9 mouse cellular contexts compared by ENCODE assay signal in genomic region chr13:21752356-21752755, GRCm38 (mm10). TPM values are rescaled to one million over a fixed set of nuclear protein-coding genes. Genes with fewer than 3 reads are reported as not detected.
DNase-seq lines count a peak whose midpoint lies in the region; ATAC-seq and TF ChIP-seq lines count a peak whose summit lies in the region.
"Had no signal": no experiment of that assay in that cellular context is flagged by ENCODE, and none has a peak within 500 bp of the region (broad histone marks: within the 10 kb centered on the region; RNA-seq: fewer than 3 reads in every experiment).

No protein-coding gene starts in this region.

- 50% methylated on average over 3 of the region's 3 CpGs for WGBS in hindbrain, embryonic 10.5 days
- WGBS in hindbrain, embryonic 16.5 days: 50% methylated on average over 3 of the region's 3 CpGs
- WGBS in forebrain, embryonic 12.5 days: 44% methylated on average over 3 of the region's 3 CpGs
- 43% methylated on average over 3 of the region's 3 CpGs for WGBS in liver, postnatal 0 days (ENCODE audit: insufficient replicate concordance)

- no peak overlapping the region for H3K9ac ChIP-seq in hindbrain, embryonic 16.5 days (ENCODE audit: low read depth, low read length)
- peak overlapping the region; percentile 33; the same call in 1 of the 2 replicates for H3K9ac ChIP-seq in forebrain, embryonic 12.5 days
- peak overlapping the region; percentile 78 for H3K9ac ChIP-seq in liver, postnatal 0 days (replicated peaks)

- peak; percentile 28 for DNase-seq in hindbrain, embryonic 10.5 days (ENCODE audit: low spot score)
- peak; percentile 60 for DNase-seq in ES-CJ7 (ENCODE audit: low read depth, low spot score)
- DNase-seq in liver, postnatal 0 days: peak; percentile 34
- DNase-seq in left cerebral cortex, adult 11 months (ENCODE audit: low spot score): no peak
- DNase-seq in gastrocnemius, postnatal 14 days: no peak
- DNase-seq in ovary, postnatal 36 days (ENCODE audit: low spot score): no peak
- DNase-seq: kidney, adult 9 months had no signal

- H3K27ac ChIP-seq in hindbrain, embryonic 10.5 days: peak overlapping the region; percentile 95
- H3K27ac ChIP-seq in hindbrain, embryonic 16.5 days (ENCODE audit: low read depth, low read length): no peak overlapping the region
- peak overlapping the region; percentile 97 for H3K27ac ChIP-seq in forebrain, embryonic 12.5 days
- H3K27ac ChIP-seq in liver, postnatal 0 days (ENCODE audit: low read depth): peak overlapping the region; percentile 98

- no peaks in the 10 kb centered on the region for H3K36me3 ChIP-seq in hindbrain, embryonic 10.5 days
- H3K36me3 ChIP-seq in hindbrain, embryonic 16.5 days (ENCODE audit: control insufficient read depth, insufficient read depth, low read length): no peaks in the 10 kb centered on the region
- H3K36me3 ChIP-seq in forebrain, embryonic 12.5 days (replicated peaks): no peaks in the 10 kb centered on the region
- H3K36me3 ChIP-seq in liver, postnatal 0 days (replicated peaks; ENCODE audit: insufficient read depth, low read length): peaks cover 3% of the 10 kb centered on the region; the same call in 1 of the 2 replicates

- H3K4me2 ChIP-seq in hindbrain, embryonic 16.5 days (ENCODE audit: low read length): no peak overlapping the region
- H3K4me2 ChIP-seq in forebrain, embryonic 12.5 days: peak overlapping the region; percentile 63
- peak overlapping the region; percentile 67 for H3K4me2 ChIP-seq in liver, postnatal 0 days (ENCODE audit: low read depth, low read length)

- peak overlapping the region; percentile 54 for H3K4me3 ChIP-seq in hindbrain, embryonic 10.5 days
- no peak overlapping the region for H3K4me3 ChIP-seq in hindbrain, embryonic 16.5 days (ENCODE audit: low read length)
- no peak overlapping the region for H3K4me3 ChIP-seq in forebrain, embryonic 12.5 days (replicated peaks)
- peak overlapping the region; percentile 46 for H3K4me3 ChIP-seq in liver, postnatal 0 days (ENCODE audit: low read depth, low read length)

- no peak for TF ChIP-seq EP300 in liver, postnatal 0 days (IDR thresholded peaks at IDR 0.05; ENCODE audit: low read depth)

- H3K4me1 ChIP-seq in hindbrain, embryonic 10.5 days (replicated peaks): peaks cover 60% of the 10 kb centered on the region
- peaks cover 18% of the 10 kb centered on the region for H3K4me1 ChIP-seq in hindbrain, embryonic 16.5 days (ENCODE audit: control insufficient read depth, insufficient read depth, low read depth, low read length)
- H3K4me1 ChIP-seq in forebrain, embryonic 12.5 days: peaks cover 36% of the 10 kb centered on the region
- peaks cover 17% of the 10 kb centered on the region for H3K4me1 ChIP-seq in liver, postnatal 0 days (ENCODE audit: insufficient read depth)

- H3K9me3 ChIP-seq in hindbrain, embryonic 10.5 days: no peaks in the 10 kb centered on the region
- no peaks in the 10 kb centered on the region for H3K9me3 ChIP-seq in hindbrain, embryonic 16.5 days (ENCODE audit: control insufficient read depth, low read length)
- H3K9me3 ChIP-seq in forebrain, embryonic 12.5 days: no peaks in the 10 kb centered on the region
- no peaks in the 10 kb centered on the region for H3K9me3 ChIP-seq in liver, postnatal 0 days (ENCODE audit: low read length)

- no peak for ATAC-seq in hindbrain, embryonic 16.5 days
- ATAC-seq in forebrain, embryonic 12.5 days (ENCODE audit: low FRiP score): no peak
- no peak for ATAC-seq in liver, postnatal 0 days

- intact Hi-C loops in gastrocnemius, postnatal 14 days (cut with DNase I; ENCODE audit: low total_unique reads): no loop called here

- TF ChIP-seq CTCF in liver, postnatal 0 days (IDR thresholded peaks at IDR 0.05; ENCODE audit: low read depth): no peak

- no peaks in the 10 kb centered on the region for H3K27me3 ChIP-seq in hindbrain, embryonic 10.5 days (ENCODE audit: insufficient read depth, poor library complexity, severe bottlenecking)
- no peaks in the 10 kb centered on the region for H3K27me3 ChIP-seq in hindbrain, embryonic 16.5 days (replicated peaks; ENCODE audit: control insufficient read depth, insufficient read depth, low read length)
- H3K27me3 ChIP-seq in forebrain, embryonic 12.5 days: no peaks in the 10 kb centered on the region
- no peaks in the 10 kb centered on the region for H3K27me3 ChIP-seq in liver, postnatal 0 days (ENCODE audit: insufficient read depth, low read length)

RNA-seq across cellular contexts. Expression of gene Hist1h2ak, which starts 1.3 kb away (rescaled TPM):
- polyA plus RNA-seq in hindbrain, embryonic 10.5 days (2016; fragmentation: Nextera tagmentation; extraction: Ambion mirVana): 14.0 and 21.0 TPM in 2 replicates
- polyA plus RNA-seq in hindbrain, embryonic 16.5 days (2015; fragmentation: Nextera tagmentation; extraction: Ambion mirVana): 3.3 and 4.8 TPM in 2 replicates
- 34.1 and 37.7 TPM in 2 replicates for polyA plus RNA-seq in forebrain, embryonic 12.5 days (2016; fragmentation: Nextera tagmentation; extraction: Ambion mirVana)
- polyA plus RNA-seq in liver, postnatal 0 days (2015; fragmentation: Nextera tagmentation; extraction: Ambion mirVana): 44.2 and 62.3 TPM in 2 replicates
- total RNA-seq in gastrocnemius, postnatal 14 days (2021): 10 to 100 TPM; 29.4 to 33.4 TPM

RNA-seq across cellular contexts. Expression of gene Hist1h2bn, which starts 1.6 kb away (rescaled TPM):
- 1.0 and 3.4 TPM in 2 replicates for polyA plus RNA-seq in hindbrain, embryonic 10.5 days (2016; fragmentation: Nextera tagmentation; extraction: Ambion mirVana)
- polyA plus RNA-seq in hindbrain, embryonic 16.5 days (2015; fragmentation: Nextera tagmentation; extraction: Ambion mirVana): not detected in 2 replicates
- 4.9 and 5.2 TPM in 2 replicates for polyA plus RNA-seq in forebrain, embryonic 12.5 days (2016; fragmentation: Nextera tagmentation; extraction: Ambion mirVana)
- polyA plus RNA-seq in liver, postnatal 0 days (2015; fragmentation: Nextera tagmentation; extraction: Ambion mirVana): 7.2 and 7.3 TPM in 2 replicates
- total RNA-seq in gastrocnemius, postnatal 14 days (2021): 10 to 100 TPM; 39.6 to 49.3 TPM

RNA-seq across cellular contexts. Expression of gene Hist1h4k, which starts 2.1 kb away (rescaled TPM):
- 2.8 and 4.2 TPM in 2 replicates for polyA plus RNA-seq in hindbrain, embryonic 10.5 days (2016; fragmentation: Nextera tagmentation; extraction: Ambion mirVana)
- polyA plus RNA-seq in hindbrain, embryonic 16.5 days (2015; fragmentation: Nextera tagmentation; extraction: Ambion mirVana): not detected in 2 replicates
- polyA plus RNA-seq in forebrain, embryonic 12.5 days (2016; fragmentation: Nextera tagmentation; extraction: Ambion mirVana): 2.4 and 4.5 TPM in 2 replicates
- 2.4 and 3.6 TPM in 2 replicates for polyA plus RNA-seq in liver, postnatal 0 days (2015; fragmentation: Nextera tagmentation; extraction: Ambion mirVana)
- total RNA-seq in gastrocnemius, postnatal 14 days (2021): 100 to 1,000 TPM; 174 TPM

RNA-seq across cellular contexts. Expression of gene Hist1h4j, which starts 17.5 kb away (rescaled TPM):
- 0.58 and 0.85 TPM in 2 replicates for polyA plus RNA-seq in hindbrain, embryonic 10.5 days (2016; fragmentation: Nextera tagmentation; extraction: Ambion mirVana)
- 0.35 and 0.55 TPM in 2 replicates for polyA plus RNA-seq in hindbrain, embryonic 16.5 days (2015; fragmentation: Nextera tagmentation; extraction: Ambion mirVana)
- 0.74 and 0.86 TPM in 2 replicates for polyA plus RNA-seq in forebrain, embryonic 12.5 days (2016; fragmentation: Nextera tagmentation; extraction: Ambion mirVana)
- polyA plus RNA-seq in liver, postnatal 0 days (2015; fragmentation: Nextera tagmentation; extraction: Ambion mirVana): 0.19 and 0.32 TPM in 2 replicates
- 10 to 100 TPM; 15.5 to 16.2 TPM for total RNA-seq in gastrocnemius, postnatal 14 days (2021)

RNA-seq across cellular contexts. Expression of gene Hist1h1b, which starts 28.1 kb away (rescaled TPM):
- 39.0 and 41.1 TPM in 2 replicates for polyA plus RNA-seq in hindbrain, embryonic 10.5 days (2016; fragmentation: Nextera tagmentation; extraction: Ambion mirVana)
- 2.7 and 3.1 TPM in 2 replicates for polyA plus RNA-seq in hindbrain, embryonic 16.5 days (2015; fragmentation: Nextera tagmentation; extraction: Ambion mirVana)
- polyA plus RNA-seq in forebrain, embryonic 12.5 days (2016; fragmentation: Nextera tagmentation; extraction: Ambion mirVana): 44.0 and 46.6 TPM in 2 replicates
- 20.0 and 27.9 TPM in 2 replicates for polyA plus RNA-seq in liver, postnatal 0 days (2015; fragmentation: Nextera tagmentation; extraction: Ambion mirVana)
- total RNA-seq in gastrocnemius, postnatal 14 days (2021): 10 to 100 TPM; 49.0 to 49.9 TPM

Comparison
In these comparisons a context has a peak if more than half of its experiments do, and no peak if none do; other contexts are left out.
1. H3K4me3 ChIP-seq: peak in hindbrain, embryonic 10.5 days (single experiment) and liver, postnatal 0 days (single experiment); none in hindbrain, embryonic 16.5 days (single experiment) and forebrain, embryonic 12.5 days (single experiment).
2. DNase-seq: peak in hindbrain, embryonic 10.5 days (single experiment), ES-CJ7 (single experiment) and liver, postnatal 0 days (single experiment); none in left cerebral cortex, adult 11 months (single experiment), gastrocnemius, postnatal 14 days (single experiment) and ovary, postnatal 36 days (single experiment).